Mouse (Mus musculus) olfactory bulb, adult 2 months (tissue): ENCODE data around the gene Ccdc186. TPM values are rescaled to one million over a fixed set of nuclear protein-coding genes. Genes with fewer than 3 reads are reported as not detected.
"Not testable (repeated sequence)": the region's sequence is repeated elsewhere in the genome, so short reads cannot be mapped to it uniquely, and the experiment has no call there.

Experiments
- H3K27ac ChIP-seq: fragments of 200-500 bp; 2 replicates; pipeline ENCODE4 v1.5.1; 2012; ENCODE audit warnings: low read depth, low read length; ENCODE audit not compliant: insufficient read depth
- H3K4me1 ChIP-seq: fragments of 200-500 bp; 2 replicates; pipeline ENCODE4 v1.6.1; 2012; ENCODE audit warnings: low read length; ENCODE audit not compliant: control insufficient read depth, insufficient read depth
- H3K4me3 ChIP-seq: fragments of 200-500 bp; 2 replicates; pipeline ENCODE4 v1.5.1; 2012; ENCODE audit warnings: mild to moderate bottlenecking, low read depth, low read length, moderate library complexity; ENCODE audit not compliant: insufficient read depth
- CTCF ChIP-seq: fragments of 200-500 bp; IDR thresholded peaks from 2 replicates; pipeline ENCODE4 v1.5.1; 2012; ENCODE audit warnings: low read depth, mild to moderate bottlenecking, low read length, moderate library complexity; ENCODE audit not compliant: insufficient read depth
- POLR2A ChIP-seq: fragments of 200-500 bp; IDR thresholded peaks from 2 replicates; pipeline ENCODE4 v1.6.1; 2012; ENCODE audit warnings: mild to moderate bottlenecking, low read depth, low read length, moderate library complexity; ENCODE audit not compliant: insufficient read depth
- whole genome bisulfite sequencing: fragments of 180-500 bp; shearing (Covaris S2); methylation state at CpG from one replicate; pipeline ENCODE4 v1.1.7; 2018; 5-methylcytosine and 5-hydroxymethylcytosine counted together
- polyA plus RNA-seq: library from polyadenylated mRNA; stranded (reverse); fragments of >200 nt; gene quantifications from 2 replicates; pipeline ENCODE4 v1.2.4, GENCODE M21; 2012; ENCODE audit warnings: low replicate concordance; ENCODE audit not compliant: missing spikeins, insufficient read depth, insufficient read length

The Ccdc186 gene
- polyA plus RNA-seq, 1 experiment, result not detected

DNA sequence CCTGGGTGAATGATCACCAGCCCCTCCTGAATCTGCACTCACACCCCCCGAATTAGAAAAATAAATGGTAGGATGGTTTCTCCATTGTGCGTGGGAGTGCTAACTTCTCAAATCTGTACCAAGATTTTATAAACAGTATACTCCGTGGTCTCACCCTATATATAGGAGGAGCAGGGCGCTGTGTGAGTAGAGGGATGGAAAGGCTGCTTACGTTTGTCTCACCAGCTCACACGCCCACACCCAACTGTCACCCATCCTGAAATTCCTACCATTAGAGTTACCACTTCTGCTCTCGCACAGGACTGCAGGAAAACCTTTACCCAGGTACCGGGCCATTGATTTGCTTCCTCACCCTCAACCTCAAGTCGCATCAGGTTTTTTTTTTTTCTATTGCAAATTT is 53.0 kb downstream of the Ccdc186 start:
- no peak for TF ChIP-seq CTCF
- TF ChIP-seq POLR2A, result no peak
- Histone ChIP-seq H3K4me3 (no peak overlapping the region), H3K4me1 (no peaks in the 10 kb centered on the region), H3K27ac (no peak overlapping the region)
- WGBS, result 74% methylated on average over 9 of the region's 9 CpGs

DNA sequence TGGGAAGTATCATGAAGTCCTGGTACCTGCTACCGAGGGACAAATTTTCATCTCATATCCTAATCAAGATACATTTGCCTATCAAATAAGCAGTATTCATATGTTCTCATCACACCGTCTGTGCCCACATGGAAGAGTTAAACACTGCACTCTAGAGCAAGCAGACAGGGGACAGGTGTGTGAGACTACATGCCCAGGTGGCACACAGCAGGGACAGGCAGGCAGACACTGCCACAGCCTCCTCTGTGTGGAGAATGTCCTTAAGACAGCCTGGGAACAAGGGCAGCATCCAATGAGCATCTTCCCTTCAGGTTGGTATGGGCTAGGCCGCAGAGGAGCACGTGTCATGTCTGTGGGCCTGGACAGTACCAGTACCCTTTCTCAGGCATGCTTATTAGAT is 59.3 kb downstream of the Ccdc186 start:
- Histone ChIP-seq H3K4me1 (peaks cover 3% of the 10 kb centered on the region), H3K4me3 (no peak overlapping the region), H3K27ac (no peak overlapping the region)
- WGBS, result 98% methylated on average over 4 of the region's 4 CpGs
- TF ChIP-seq CTCF, result no peak
- no peak for TF ChIP-seq POLR2A

DNA sequence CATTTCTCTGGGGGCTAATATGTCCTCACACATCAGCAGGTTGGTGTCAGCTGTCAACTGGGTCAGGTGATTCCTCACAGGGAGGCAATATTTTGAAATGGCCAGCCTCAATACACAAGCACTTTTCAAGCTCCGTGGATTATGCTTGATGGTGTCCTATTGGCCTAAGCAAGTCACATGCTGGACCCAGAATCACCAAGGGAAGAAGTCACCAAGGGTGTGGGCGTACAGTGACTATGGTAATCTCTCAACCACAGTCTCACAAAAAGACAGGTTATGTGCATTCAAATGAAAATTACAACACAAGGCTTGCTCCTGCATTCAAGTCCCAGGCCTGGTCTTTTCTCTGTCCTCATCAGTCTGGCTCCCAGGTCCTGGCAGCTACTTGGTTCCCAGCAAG is 60.3 kb downstream of the Ccdc186 start:
- 86% methylated on average over 2 of the region's 2 CpGs for WGBS
- H3K4me3 ChIP-seq, result no peak overlapping the region
- H3K4me1 ChIP-seq, result peaks cover 3% of the 10 kb centered on the region
- no peak for TF ChIP-seq POLR2A
- no peak for TF ChIP-seq CTCF
- no peak overlapping the region for H3K27ac ChIP-seq

DNA sequence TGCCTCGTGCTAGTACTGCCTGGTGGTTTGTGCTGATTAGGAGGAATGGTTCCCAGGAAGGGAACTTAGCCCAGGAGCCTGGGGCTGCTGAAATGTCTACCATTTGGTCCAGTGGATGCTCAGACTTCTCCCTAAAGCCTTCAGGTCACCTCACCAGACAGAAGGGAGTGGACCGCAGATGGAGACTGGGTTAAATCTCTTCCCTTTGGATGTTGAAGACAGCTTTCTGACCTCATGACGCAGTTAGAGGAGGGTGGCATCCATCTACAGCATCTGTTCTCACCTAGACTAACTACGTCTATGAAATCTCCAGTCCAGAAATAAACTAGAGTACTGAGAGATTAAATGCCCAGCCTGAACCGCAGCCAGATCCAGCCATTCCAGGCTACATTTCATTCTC is 60.9 kb downstream of the Ccdc186 start:
- Histone ChIP-seq H3K4me3 (no peak overlapping the region), H3K27ac (no peak overlapping the region), H3K4me1 (peaks cover 3% of the 10 kb centered on the region)
- no peak for TF ChIP-seq CTCF
- TF ChIP-seq POLR2A, result no peak
- 95% methylated on average over 5 of the region's 5 CpGs for WGBS

DNA sequence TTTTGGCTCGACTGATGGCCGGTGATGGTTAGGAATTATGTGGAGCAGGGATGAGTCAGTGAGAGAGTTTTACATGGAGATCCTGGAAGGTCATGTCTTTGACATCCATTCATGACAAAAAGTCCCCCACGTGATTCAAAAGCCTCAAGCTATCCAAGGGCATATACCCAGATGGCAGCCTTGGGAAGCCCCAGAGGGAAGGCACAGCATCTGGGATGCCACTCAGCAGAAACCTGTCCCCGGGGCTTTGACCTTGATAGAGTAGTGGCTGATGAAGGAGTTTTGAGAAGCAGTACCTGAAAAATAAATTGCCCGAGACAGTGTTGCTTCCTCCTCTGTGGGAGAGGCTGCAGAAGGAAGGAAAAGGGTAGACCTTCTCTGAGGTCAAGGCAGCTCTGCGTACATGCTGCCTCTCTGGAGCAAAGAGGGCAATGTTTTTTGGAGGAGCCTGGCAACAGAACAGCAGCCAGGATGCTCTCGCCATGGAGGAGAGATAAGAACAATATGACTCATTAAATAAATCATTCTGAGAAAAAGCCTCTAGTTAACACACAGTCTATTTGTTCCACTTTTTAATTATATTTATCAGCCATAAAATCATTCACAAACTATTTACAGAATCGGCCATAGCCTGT is 61.6 kb downstream of the Ccdc186 start:
- TF ChIP-seq POLR2A, result no peak
- no peak for TF ChIP-seq CTCF
- no peak overlapping the region for H3K27ac ChIP-seq
- WGBS, result 83% methylated on average over 8 of the region's 8 CpGs
- no peak overlapping the region for H3K4me3 ChIP-seq
- peaks cover 3% of the 10 kb centered on the region for H3K4me1 ChIP-seq

DNA sequence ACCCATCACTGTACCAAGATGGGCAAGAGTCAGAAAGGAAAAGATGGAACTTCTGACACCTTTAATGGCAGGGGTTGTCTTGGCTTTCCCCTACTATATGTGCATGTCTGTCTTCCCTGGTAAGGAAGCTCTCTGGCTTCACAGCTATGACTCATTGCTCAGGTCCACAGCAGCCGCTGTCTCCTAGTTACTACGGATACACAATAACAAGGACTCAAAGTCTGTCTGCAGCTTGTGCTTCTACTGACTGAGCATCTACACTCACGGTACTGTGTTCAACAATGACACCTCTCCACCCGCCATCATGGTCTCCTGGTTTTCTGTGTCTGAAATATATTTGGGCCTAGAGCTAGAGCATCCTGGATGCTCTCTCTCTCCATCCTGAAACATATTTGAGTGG is 62.2 kb downstream of the Ccdc186 start:
- no peak for TF ChIP-seq CTCF
- TF ChIP-seq POLR2A, result no peak
- Histone ChIP-seq H3K27ac (no peak overlapping the region), H3K4me1 (peaks cover 3% of the 10 kb centered on the region), H3K4me3 (no peak overlapping the region)
- 55% methylated on average over 4 of the region's 4 CpGs for WGBS

DNA sequence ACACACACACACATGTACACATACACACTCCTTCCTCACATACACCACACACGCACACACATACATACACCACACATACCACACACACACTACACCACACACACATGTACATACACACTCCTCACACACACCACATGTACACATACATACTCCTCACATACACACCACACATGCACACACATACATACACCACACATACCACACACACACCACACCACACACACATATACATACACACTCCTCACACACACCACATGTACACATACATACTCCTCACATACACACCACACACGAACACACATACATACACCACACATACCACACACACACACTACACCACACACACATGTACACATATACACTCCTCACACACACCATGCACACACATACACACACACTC is 63.7 kb downstream of the Ccdc186 start:
- TF ChIP-seq CTCF (no peak), POLR2A (no peak)

DNA sequence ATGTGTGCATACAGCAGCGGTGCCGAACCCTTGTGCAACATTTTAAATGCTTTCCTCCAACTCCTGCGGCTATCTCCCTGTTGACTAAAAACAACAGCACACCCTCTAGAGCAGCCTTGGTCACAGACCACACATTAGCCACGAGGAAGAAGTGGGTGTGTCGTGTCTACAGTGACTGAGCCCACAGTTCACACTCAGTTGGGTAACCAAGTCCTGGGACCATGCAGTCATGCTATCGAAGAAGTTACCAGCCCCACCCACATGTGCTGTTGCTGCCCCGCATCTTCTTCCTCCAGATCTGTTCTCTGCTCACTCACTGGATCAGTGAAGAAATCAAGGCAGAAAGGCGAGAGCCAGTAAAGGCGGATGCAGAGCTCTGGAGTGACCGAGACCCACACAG is 65.6 kb downstream of the Ccdc186 start:
- H3K4me1 ChIP-seq, result peaks cover 3% of the 10 kb centered on the region
- TF ChIP-seq POLR2A (no peak), CTCF (no peak)
- H3K27ac ChIP-seq, result no peak overlapping the region
- H3K4me3 ChIP-seq, result no peak overlapping the region
- 83% methylated on average over 10 of the region's 10 CpGs for WGBS

More for the DNA sequence above, 63.7 kb downstream of the Ccdc186 start:
- H3K4me3 ChIP-seq, result no peak overlapping the region
- H3K27ac ChIP-seq, result no peak overlapping the region
- H3K4me1 ChIP-seq, result peaks cover 3% of the 10 kb centered on the region
- WGBS, result 100% methylated on average over 2 of the region's 2 CpGs

DNA sequence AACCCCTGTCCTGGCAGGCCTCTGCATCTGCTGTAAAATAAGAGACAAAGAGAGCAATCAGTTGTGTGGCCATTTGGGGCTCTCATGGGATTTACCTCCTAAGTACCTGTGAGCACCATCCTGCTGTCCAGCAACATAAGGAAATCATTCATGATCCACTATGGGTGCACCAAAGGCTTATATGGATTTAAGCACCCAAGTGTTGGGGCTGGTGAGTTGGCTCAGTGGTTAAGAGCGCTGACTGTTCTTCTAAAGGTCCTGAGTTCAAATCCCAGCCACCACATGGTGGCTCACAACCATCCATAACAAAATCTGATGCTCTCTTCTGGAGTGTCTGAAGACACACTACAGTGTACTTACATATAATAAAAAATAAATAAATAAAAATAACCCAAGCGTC is 67.5 kb downstream of the Ccdc186 start:
- WGBS, result 98% methylated on average over 2 of the region's 2 CpGs
- not testable (repeated sequence) for H3K4me3 ChIP-seq, H3K4me1 ChIP-seq, H3K27ac ChIP-seq

DNA sequence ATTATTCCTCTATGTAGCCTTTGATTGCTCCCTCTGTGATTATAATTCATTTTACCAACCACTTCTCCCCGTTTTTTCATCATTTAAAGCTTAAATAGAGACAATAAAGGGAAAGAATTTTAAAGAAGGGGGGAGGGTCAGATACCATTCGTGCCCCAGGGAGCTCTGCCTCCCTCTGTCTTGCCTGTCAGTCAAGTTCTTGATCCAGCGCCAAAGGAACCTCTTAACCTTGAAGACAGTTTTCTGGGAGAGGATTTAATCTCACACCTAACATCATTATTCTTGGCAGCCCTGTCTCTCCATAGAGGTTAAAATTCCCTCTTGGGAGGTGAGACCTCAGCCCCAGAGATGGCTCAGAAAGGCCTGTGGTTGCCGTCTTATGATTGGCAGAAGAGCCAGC is 71.3 kb downstream of the Ccdc186 start:
- H3K27ac ChIP-seq, result no peak overlapping the region
- no peak overlapping the region for H3K4me3 ChIP-seq
- no peaks in the 10 kb centered on the region for H3K4me1 ChIP-seq
- WGBS, result 56% methylated on average over 4 of the region's 4 CpGs
- TF ChIP-seq POLR2A (no peak), CTCF (no peak)
